Mouse (Mus musculus): ENCODE results near the gene Lgsn. TPM values are rescaled to one million over a fixed set of nuclear protein-coding genes. Genes with fewer than 3 reads are reported as not detected.

Lgsn gene
- polyA plus RNA-seq, 1 experiment from 2014 or later: not detected

DNA sequence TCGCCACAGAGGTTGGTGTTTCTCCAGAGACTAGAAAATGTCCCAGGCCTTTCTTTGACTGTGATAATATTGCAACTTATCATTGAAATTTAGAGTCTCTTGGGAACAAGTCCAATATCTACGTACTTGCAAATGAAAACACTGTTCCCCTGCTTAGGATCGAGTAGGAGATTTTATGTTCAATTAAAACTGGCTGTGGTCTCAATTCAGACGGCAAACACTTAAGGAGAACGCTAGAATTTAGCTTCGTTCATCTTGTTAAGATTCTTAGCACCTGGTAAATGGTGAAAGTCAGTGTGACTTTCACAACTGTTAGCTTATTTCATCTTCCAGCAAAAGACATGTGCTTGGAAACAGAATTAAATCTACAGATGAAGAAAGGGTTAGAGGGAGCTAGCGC is 29.1 kb downstream of the Lgsn start:
- Histone ChIP-seq H3K9ac (ENCODE audit: low read depth, low read length) (no peak overlapping the region), H3K36me3 (ENCODE audit: control insufficient read depth, insufficient read depth) (no peaks in the 10 kb centered on the region), H3K27me3 (replicated peaks; ENCODE audit: control insufficient read depth, insufficient read depth, low read length) (no peaks in the 10 kb centered on the region), H3K4me2 (replicated peaks; ENCODE audit: low read depth) (no peak overlapping the region), H3K4me1 (replicated peaks; ENCODE audit: control insufficient read depth, insufficient read depth, low read length) (no peaks in the 10 kb centered on the region), H3K27ac (ENCODE audit: low read depth, low read length) (no peak overlapping the region), H3K9me3 (ENCODE audit: control insufficient read depth) (no peaks in the 10 kb centered on the region), H3K4me3 (ENCODE audit: low read depth, low read length) (no peak overlapping the region)
- 78% methylated on average over 7 of the region's 7 CpGs for WGBS
- TF ChIP-seq CTCF (IDR thresholded peaks at IDR 0.05; ENCODE audit: low read depth): no peak
- no peak for ATAC-seq

DNA sequence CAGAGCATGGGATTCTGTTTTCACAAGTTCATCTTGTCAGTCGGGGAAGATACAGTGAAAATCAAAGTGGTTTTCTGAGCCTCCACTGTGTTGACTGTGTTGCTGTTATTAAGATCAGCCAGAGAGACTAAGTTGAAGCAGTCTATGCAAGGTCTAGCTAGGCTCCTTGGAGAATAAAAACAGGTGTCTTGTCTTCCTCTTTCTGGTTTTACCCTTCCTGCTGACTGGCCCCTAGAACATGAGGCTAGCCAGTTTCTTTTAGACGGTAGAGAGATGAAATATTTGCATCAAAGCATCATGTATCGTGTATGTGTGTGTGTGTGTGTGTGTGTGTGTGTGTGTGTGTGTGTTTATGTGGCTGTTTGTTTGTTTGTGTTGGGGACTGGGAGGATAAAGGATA is 29.6 kb downstream of the Lgsn start:
- 75% methylated on average over 3 of the region's 3 CpGs for WGBS
- no peak for TF ChIP-seq CTCF (IDR thresholded peaks at IDR 0.05; ENCODE audit: low read depth)
- Histone ChIP-seq H3K4me3 (ENCODE audit: low read depth, low read length) (no peak overlapping the region), H3K9ac (ENCODE audit: low read depth, low read length) (no peak overlapping the region), H3K36me3 (ENCODE audit: control insufficient read depth, insufficient read depth) (no peaks in the 10 kb centered on the region), H3K27me3 (replicated peaks; ENCODE audit: control insufficient read depth, insufficient read depth, low read length) (no peaks in the 10 kb centered on the region), H3K4me2 (replicated peaks; ENCODE audit: low read depth) (no peak overlapping the region), H3K27ac (ENCODE audit: low read depth, low read length) (no peak overlapping the region), H3K4me1 (replicated peaks; ENCODE audit: control insufficient read depth, insufficient read depth, low read length) (no peaks in the 10 kb centered on the region), H3K9me3 (ENCODE audit: control insufficient read depth) (no peaks in the 10 kb centered on the region)
- ATAC-seq: no peak

DNA sequence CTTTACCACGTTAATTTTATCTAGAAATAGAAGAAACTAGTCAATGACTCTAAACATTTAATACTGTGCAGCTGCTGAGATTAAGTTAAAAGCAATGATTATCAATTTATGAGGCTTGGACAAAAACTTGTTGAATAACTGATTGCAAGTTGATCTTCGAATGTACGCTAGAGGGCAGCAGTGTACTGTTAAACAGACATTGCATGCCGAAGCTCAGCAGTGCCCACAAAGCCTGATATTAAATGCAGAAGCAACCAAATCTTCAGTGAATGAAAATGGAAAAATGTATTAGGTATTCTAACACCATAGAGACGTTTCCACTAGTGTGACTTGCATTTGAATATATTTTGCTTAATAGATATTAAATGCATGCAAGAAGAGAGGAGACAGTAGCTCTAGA is 33.9 kb downstream of the Lgsn start:
- H3K27me3 ChIP-seq (replicated peaks; ENCODE audit: control insufficient read depth, insufficient read depth, low read length): no peaks in the 10 kb centered on the region
- H3K4me2 ChIP-seq (replicated peaks; ENCODE audit: low read depth): no peak overlapping the region
- no peak for ATAC-seq
- H3K9ac ChIP-seq (ENCODE audit: low read depth, low read length): no peak overlapping the region
- H3K4me1 ChIP-seq (replicated peaks; ENCODE audit: control insufficient read depth, insufficient read depth, low read length): no peaks in the 10 kb centered on the region
- H3K27ac ChIP-seq (ENCODE audit: low read depth, low read length): no peak overlapping the region
- no peaks in the 10 kb centered on the region for H3K36me3 ChIP-seq (ENCODE audit: control insufficient read depth, insufficient read depth)
- no peak overlapping the region for H3K4me3 ChIP-seq (ENCODE audit: low read depth, low read length)
- H3K9me3 ChIP-seq (ENCODE audit: control insufficient read depth): no peaks in the 10 kb centered on the region
- TF ChIP-seq CTCF (IDR thresholded peaks at IDR 0.05; ENCODE audit: low read depth): peak; percentile 88
- WGBS: under 1% methylated on average over 5 of the region's 5 CpGs

DNA sequence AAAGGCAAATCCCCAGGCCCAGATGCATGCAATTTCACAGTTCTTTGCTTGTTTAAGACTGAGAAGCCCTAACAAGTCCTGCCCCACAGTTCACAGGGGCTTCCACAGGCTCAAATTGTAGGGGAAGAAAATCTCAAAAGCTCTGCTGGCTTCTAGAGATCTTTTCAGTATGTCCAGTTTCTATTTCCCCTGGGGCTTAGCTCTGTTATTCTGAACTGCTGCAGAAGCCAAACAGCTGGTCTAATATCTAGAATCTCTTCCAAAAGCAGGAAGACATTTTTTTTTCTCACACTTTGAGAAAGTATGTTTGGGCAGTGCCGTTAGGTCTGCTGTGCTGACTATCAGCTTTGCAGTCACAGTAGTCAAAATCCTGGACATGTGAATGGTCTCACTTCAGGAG is 38.6 kb downstream of the Lgsn start:
- Histone ChIP-seq H3K4me1 (replicated peaks; ENCODE audit: control insufficient read depth, insufficient read depth, low read length) (no peaks in the 10 kb centered on the region), H3K4me2 (replicated peaks; ENCODE audit: low read depth) (no peak overlapping the region), H3K27ac (ENCODE audit: low read depth, low read length) (no peak overlapping the region), H3K9me3 (ENCODE audit: control insufficient read depth) (no peaks in the 10 kb centered on the region), H3K9ac (ENCODE audit: low read depth, low read length) (no peak overlapping the region), H3K4me3 (ENCODE audit: low read depth, low read length) (no peak overlapping the region), H3K27me3 (replicated peaks; ENCODE audit: control insufficient read depth, insufficient read depth, low read length) (no peaks in the 10 kb centered on the region), H3K36me3 (ENCODE audit: control insufficient read depth, insufficient read depth) (no peaks in the 10 kb centered on the region)
- 67% methylated on average over 1 of the region's 1 CpGs for WGBS
- no peak for TF ChIP-seq CTCF (IDR thresholded peaks at IDR 0.05; ENCODE audit: low read depth)
- ATAC-seq: no peak

DNA sequence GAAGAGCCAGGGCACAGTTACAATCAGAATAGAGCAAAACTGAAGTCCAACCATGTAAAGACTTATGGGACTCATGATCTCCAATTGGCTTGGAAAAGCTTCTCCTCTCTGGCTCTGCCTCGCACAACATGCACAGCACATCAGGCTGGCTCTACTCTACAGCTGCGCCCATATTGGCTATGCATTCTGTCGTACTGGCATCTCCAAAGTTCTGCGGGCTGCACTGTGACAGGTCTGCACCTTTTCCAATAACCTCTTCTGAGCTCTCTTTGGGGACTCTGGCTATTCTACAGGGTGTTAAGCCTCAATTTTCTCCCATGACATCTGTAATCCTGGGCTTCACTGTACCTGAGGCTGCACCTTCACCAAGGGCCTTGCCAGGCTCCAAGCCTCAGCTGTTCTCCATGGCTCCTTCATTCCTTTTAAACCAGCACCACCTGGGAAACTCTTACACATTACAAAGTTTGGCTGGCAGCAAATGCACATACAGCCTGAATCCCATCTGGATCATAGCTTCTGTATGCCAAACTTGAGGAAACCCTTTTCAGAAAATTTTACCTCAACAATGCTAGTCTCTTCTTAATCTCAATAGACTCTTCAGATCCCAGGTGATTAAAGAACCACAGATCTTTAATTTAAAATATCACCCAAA is 44.5 kb downstream of the Lgsn start:
- Histone ChIP-seq H3K27me3 (replicated peaks; ENCODE audit: control insufficient read depth, insufficient read depth, low read length) (no peaks in the 10 kb centered on the region), H3K4me2 (replicated peaks; ENCODE audit: low read depth) (no peak overlapping the region), H3K9ac (ENCODE audit: low read depth, low read length) (no peak overlapping the region), H3K27ac (ENCODE audit: low read depth, low read length) (no peak overlapping the region), H3K4me3 (ENCODE audit: low read depth, low read length) (no peak overlapping the region), H3K4me1 (replicated peaks; ENCODE audit: control insufficient read depth, insufficient read depth, low read length) (no peaks in the 10 kb centered on the region), H3K9me3 (ENCODE audit: control insufficient read depth) (no peaks in the 10 kb centered on the region), H3K36me3 (ENCODE audit: control insufficient read depth, insufficient read depth) (no peaks in the 10 kb centered on the region)
- no peak for ATAC-seq
- WGBS: 93% methylated on average over 4 of the region's 4 CpGs
- no peak for TF ChIP-seq CTCF (IDR thresholded peaks at IDR 0.05; ENCODE audit: low read depth)

DNA sequence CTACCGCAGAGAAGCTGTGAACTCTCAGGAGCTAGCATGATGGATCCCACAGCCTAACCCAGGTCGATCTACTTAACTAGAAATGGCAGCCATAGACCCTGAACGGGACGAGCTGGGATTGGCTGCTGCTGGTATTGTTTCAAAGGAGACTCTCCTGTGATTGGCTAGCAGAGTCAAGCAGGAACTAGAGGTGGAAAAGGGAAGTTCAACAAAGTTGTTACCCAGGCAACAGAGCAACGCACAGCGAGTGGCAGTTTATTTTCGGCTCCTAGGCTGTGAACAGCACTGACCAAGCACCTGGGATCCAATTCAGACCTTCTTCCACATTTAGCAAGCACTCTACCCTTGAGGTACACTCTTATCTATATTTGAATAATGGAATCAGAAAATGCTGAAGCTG is 46.4 kb downstream of the Lgsn start, which contains the start of the genes 4931428L18Rik and Pih1d3:
TSS of gene 4931428L18Rik (minus strand) at position 121 of the 400 bp plus-strand sequence.
TSS of gene Pih1d3 (plus strand) at position 275 of the 400 bp plus-strand sequence.
- 84% methylated on average over 7 of the region's 7 CpGs for WGBS
- ATAC-seq: no peak

More for the DNA sequence above, 46.4 kb downstream of the Lgsn start, which contains the start of the genes 4931428L18Rik and Pih1d3:
- Histone ChIP-seq H3K4me1 (replicated peaks; ENCODE audit: control insufficient read depth, insufficient read depth, low read length) (no peaks in the 10 kb centered on the region), H3K27ac (ENCODE audit: low read depth, low read length) (no peak within 1 kb of the TSS), H3K27me3 (replicated peaks; ENCODE audit: control insufficient read depth, insufficient read depth, low read length) (no peaks in the 10 kb centered on the region), H3K9me3 (ENCODE audit: control insufficient read depth) (no peaks in the 10 kb centered on the region), H3K36me3 (ENCODE audit: control insufficient read depth, insufficient read depth) (no peaks in the 10 kb centered on the region), H3K9ac (ENCODE audit: low read depth, low read length) (no peak within 1 kb of the TSS), H3K4me2 (replicated peaks; ENCODE audit: low read depth) (no peak within 1 kb of the TSS), H3K4me3 (ENCODE audit: low read depth, low read length) (no peak within 1 kb of the TSS)
- no peak for TF ChIP-seq CTCF (IDR thresholded peaks at IDR 0.05; ENCODE audit: low read depth)

All from intestine, postnatal 0 days (tissue).